Mouse (Mus musculus) cerebellum, adult 2 months (tissue): ENCODE data around the gene Glra3.

Source experiments
- CTCF ChIP-seq: fragments of 200-500 bp; IDR thresholded peaks from 2 replicates; pipeline ENCODE4 v1.5.1; 2011; ENCODE audit warnings: low read depth, mild to moderate bottlenecking, control low read depth, low read length, moderate library complexity, borderline replicate concordance; ENCODE audit not compliant: insufficient read depth
- POLR2A ChIP-seq: fragments of 200-500 bp; IDR thresholded peaks from 2 replicates; pipeline ENCODE4 v1.6.1; 2011; ENCODE audit warnings: low read length, control low read depth, borderline replicate concordance; ENCODE audit not compliant: insufficient read depth

GRCm38 (mm10) chr8:56063081-56063480 lies 122.8 kb downstream of the Glra3 start:
- TF ChIP-seq CTCF: peak; percentile 25; the same call in 1 of the 2 replicates
- TF ChIP-seq POLR2A: no peak
